Comparison of ENCODE assay signal across 1 mouse cellular context in the genomic region with DNA sequence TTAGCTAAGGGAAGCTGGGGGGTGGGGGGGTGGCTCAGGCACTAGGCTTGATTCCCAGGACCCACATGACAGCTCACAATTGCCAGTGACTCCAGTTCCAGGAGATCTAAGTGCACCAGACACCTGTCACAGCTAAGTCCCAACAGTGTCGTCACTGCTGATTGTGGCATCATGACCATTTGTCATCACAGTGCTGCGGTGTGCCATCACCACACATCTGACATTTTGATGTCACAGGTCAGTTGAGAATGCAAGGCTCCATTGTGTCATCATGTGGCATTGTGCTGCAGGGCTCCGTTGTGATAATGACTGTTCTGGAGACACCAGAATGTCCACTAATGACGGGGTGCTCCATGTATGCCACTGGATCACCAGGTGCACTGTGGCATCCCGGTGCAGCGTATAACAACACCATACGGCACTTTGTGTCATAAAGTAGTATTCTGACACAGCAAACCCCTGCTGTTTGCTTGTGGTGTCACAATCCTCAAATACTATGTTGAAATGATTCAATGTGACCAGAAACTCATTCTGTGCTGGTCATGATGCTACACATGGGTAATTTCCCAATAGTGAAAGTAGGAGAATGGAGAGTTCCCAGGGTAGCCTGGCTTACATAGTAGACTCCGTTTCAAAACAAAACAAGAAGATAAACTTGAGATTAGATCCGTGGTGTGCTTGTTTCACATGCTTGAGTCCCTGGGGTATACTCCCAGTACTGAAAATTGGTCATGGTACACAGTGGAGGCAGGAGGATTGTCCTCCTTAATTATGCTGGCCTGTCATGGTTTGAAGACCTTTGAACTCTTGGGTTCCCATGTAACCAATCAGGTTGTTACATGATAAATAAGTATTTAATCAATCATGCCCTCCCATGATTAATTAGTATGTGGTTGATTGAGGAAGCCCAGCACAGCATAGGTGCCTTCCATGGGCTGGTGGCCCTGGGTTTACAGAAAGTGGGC.
TF ChIP-seq lines count a peak whose summit lies in the region.

No protein-coding gene starts in this region.

TF ChIP-seq in MEL, 35 proteins besides CTCF, POLR2A, EP300 and RAD21 (continued from another document):
- peak; percentile 13; the same call in 1 of the 2 replicates for TF ChIP-seq POLR2AphosphoS2 (IDR thresholded peaks at IDR 0.05; ENCODE audit: low read length)
